Mouse (Mus musculus) intestine, embryonic 16.5 days (tissue): ENCODE data around the gene C2cd4d. TPM values are rescaled to one million over a fixed set of nuclear protein-coding genes. Genes with fewer than 3 reads are reported as not detected.

Experiments
- ATAC-seq: fragments of 200-750 bp; cut with Nextera tagmentation; 2 replicates; pipeline ENCODE4 v1.8.0; 2017; ENCODE audit warnings: moderate TSS enrichment, moderate library complexity
- H3K27ac ChIP-seq: fragments of 300-500 bp; sonication (generic); 2 replicates; pipeline ENCODE4 v1.5.1; 2014; ENCODE audit warnings: mild to moderate bottlenecking, low read length
- H3K27me3 ChIP-seq: fragments of 300-500 bp; sonication (generic); replicated peaks from 2 replicates; pipeline ENCODE4 v1.6.1; 2014; ENCODE audit warnings: low read length, control low read depth, mixed read lengths; ENCODE audit not compliant: control insufficient read depth, insufficient read depth
- H3K36me3 ChIP-seq: fragments of 300-500 bp; sonication (generic); 2 replicates; pipeline ENCODE4 v1.6.1; 2014; ENCODE audit warnings: low read length, control low read depth; ENCODE audit not compliant: control insufficient read depth, insufficient read depth
- H3K4me1 ChIP-seq: fragments of 300-500 bp; sonication (generic); 2 replicates; pipeline ENCODE4 v1.6.1; 2014; ENCODE audit warnings: low read length, control low read depth, mixed read lengths; ENCODE audit not compliant: control insufficient read depth, insufficient read depth
- H3K4me2 ChIP-seq: fragments of 300-500 bp; sonication (generic); 2 replicates; pipeline ENCODE4 v1.6.1; 2014; ENCODE audit warnings: low read depth, low read length, control low read depth
- H3K4me3 ChIP-seq: fragments of 300-500 bp; sonication (generic); 2 replicates; pipeline ENCODE4 v1.5.1; 2014; ENCODE audit warnings: mild to moderate bottlenecking, low read length
- H3K9ac ChIP-seq: fragments of 300-500 bp; sonication (generic); 2 replicates; pipeline ENCODE4 v1.6.1; 2014; ENCODE audit warnings: low read depth, low read length
- H3K9me3 ChIP-seq: fragments of 300-500 bp; sonication (generic); 2 replicates; pipeline ENCODE4 v1.6.1; 2016; ENCODE audit warnings: low read length, control low read depth; ENCODE audit not compliant: control insufficient read depth
- WGBS: fragments of 180-500 bp; shearing (Covaris S2); extraction: QIAGEN DNeasy Blood & Tissue Kit; methylation state at CpG from one replicate; pipeline ENCODE4 v1.1.7; 2014; 5-methylcytosine and 5-hydroxymethylcytosine counted together
- polyA plus RNA-seq: library from polyadenylated mRNA; unstranded; fragments of >200 nt; fragmentation: Nextera tagmentation; extraction: Ambion mirVana; gene quantifications from 2 replicates; pipeline ENCODE4 v1.2.1, GENCODE M21; 2015

C2cd4d gene
- polyA plus RNA-seq, 1 experiment from 2014 or later: 0.71 TPM

DNA sequence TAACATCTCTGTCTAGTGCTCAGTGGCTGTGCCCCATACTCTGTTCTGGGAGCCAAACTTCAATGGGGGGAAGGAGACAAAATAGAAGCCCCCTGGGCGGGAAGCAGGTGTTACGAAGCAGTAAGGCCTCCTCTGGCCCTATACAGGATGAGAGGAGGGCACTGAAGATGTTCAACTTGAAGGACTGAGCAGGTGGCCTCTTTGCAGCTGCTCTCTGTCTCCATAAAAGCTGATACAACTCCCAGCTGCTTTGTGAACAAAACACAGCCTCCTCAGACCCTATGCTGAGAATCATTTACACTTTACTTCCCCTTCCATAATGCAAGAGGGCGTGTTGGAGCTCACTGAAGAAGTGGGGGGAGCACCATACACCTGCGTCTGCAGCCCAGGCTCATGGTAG lies 24.4 kb downstream of the C2cd4d start:
- ATAC-seq: no peak
- Histone ChIP-seq H3K9ac (no peak overlapping the region), H3K4me1 (no peaks in the 10 kb centered on the region), H3K27me3 (no peaks in the 10 kb centered on the region), H3K27ac (no peak overlapping the region), H3K9me3 (no peaks in the 10 kb centered on the region), H3K36me3 (no peaks in the 10 kb centered on the region), H3K4me3 (no peak overlapping the region), H3K4me2 (no peak overlapping the region)
- 67% methylated on average over 4 of the region's 4 CpGs for WGBS

DNA sequence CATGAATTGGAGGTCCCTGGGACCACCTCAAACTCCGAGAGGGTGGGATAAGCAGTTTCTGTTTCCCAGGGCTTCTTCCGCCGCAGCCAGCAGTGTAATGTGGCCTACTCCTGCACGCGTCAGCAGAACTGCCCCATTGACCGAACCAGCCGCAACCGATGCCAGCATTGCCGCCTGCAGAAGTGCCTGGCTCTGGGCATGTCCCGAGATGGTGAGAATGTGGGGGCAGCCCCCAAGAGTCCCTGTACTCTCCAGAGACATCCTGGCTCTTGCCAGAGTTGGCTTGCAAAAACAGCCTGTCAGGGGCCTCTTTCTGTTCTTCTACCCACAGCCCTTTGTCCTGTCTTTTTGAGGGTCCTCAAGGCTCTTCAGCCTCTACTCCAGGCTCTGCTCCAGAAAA lies 25.2 kb downstream of the C2cd4d start:
- H3K4me3 ChIP-seq: no peak overlapping the region
- H3K4me2 ChIP-seq: no peak overlapping the region
- H3K27ac ChIP-seq: no peak overlapping the region
- no peaks in the 10 kb centered on the region for H3K27me3 ChIP-seq
- no peak for ATAC-seq
- no peaks in the 10 kb centered on the region for H3K9me3 ChIP-seq
- H3K9ac ChIP-seq: no peak overlapping the region
- 91% methylated on average over 10 of the region's 10 CpGs for whole genome bisulfite sequencing
- no peaks in the 10 kb centered on the region for H3K4me1 ChIP-seq
- H3K36me3 ChIP-seq: no peaks in the 10 kb centered on the region

DNA sequence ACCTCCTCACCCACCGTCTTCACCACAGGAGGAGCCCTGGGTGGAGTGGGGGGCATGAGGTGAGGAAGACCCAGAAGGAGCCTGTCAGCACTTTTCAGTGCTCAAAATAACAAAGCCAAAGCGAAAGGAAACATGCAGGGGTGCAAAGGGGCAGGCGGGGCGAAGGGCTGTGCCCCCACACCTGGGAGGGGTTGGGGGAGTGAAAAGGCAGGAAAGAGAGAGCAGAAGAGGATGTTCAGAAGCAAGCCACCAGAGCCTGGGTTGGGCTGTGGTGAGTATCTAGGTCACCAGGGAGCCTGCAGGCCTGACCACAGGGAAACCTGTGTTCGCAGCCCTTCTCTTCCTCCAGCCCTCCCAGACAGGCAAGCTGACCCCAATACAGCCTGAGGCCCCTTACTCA lies 25.8 kb downstream of the C2cd4d start:
- Histone ChIP-seq H3K4me3 (no peak overlapping the region), H3K27ac (no peak overlapping the region), H3K9ac (no peak overlapping the region), H3K4me1 (no peaks in the 10 kb centered on the region), H3K9me3 (no peaks in the 10 kb centered on the region), H3K27me3 (no peaks in the 10 kb centered on the region), H3K36me3 (no peaks in the 10 kb centered on the region), H3K4me2 (no peak overlapping the region)
- ATAC-seq: no peak
- 65% methylated on average over 5 of the region's 5 CpGs for WGBS

DNA sequence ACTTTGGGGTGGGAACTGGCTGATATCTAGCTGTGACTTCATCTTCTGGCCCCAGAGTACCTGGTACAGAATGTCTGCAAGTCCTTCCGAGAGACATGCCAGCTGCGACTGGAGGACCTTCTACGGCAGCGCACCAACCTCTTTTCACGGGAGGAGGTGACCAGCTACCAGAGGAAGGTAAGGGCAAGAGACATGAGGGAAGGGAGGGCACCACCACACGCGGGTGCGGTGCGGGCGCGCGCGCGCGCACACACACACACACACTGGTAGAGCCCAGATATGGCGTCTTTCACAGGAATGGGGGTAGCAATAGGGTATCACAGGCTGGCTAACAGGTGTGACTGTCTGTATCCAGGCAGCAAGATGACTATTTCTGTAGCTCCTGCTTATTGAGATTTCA lies 27.2 kb downstream of the C2cd4d start:
- no peaks in the 10 kb centered on the region for H3K9me3 ChIP-seq
- no peak overlapping the region for H3K4me3 ChIP-seq
- no peaks in the 10 kb centered on the region for H3K4me1 ChIP-seq
- no peaks in the 10 kb centered on the region for H3K27me3 ChIP-seq
- H3K4me2 ChIP-seq: no peak overlapping the region
- H3K27ac ChIP-seq: no peak overlapping the region
- 92% methylated on average over 16 of the region's 16 CpGs for WGBS
- ATAC-seq: no peak
- no peak overlapping the region for H3K9ac ChIP-seq
- no peaks in the 10 kb centered on the region for H3K36me3 ChIP-seq

DNA sequence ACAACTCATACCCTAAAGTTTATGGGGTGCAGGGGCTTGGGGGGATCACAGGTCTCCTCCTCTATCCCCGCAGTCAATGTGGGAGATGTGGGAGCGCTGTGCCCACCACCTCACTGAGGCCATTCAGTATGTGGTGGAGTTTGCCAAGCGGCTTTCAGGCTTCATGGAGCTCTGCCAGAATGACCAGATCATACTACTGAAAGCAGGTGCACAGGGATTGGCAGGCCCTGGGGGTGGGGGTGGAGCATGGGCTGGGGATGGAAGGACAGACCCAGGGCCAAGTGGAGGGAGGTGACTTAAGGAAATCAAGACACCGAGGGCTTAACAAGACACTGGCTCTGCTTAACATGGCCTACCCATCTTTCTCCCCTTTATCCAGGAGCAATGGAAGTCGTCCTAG lies 28.8 kb downstream of the C2cd4d start:
- no peaks in the 10 kb centered on the region for H3K9me3 ChIP-seq
- H3K4me2 ChIP-seq: no peak overlapping the region
- no peak overlapping the region for H3K9ac ChIP-seq
- H3K4me1 ChIP-seq: no peaks in the 10 kb centered on the region
- H3K4me3 ChIP-seq: no peak overlapping the region
- no peak overlapping the region for H3K27ac ChIP-seq
- H3K36me3 ChIP-seq: no peaks in the 10 kb centered on the region
- H3K27me3 ChIP-seq: no peaks in the 10 kb centered on the region
- no peak for ATAC-seq
- WGBS: 80% methylated on average over 5 of the region's 5 CpGs

DNA sequence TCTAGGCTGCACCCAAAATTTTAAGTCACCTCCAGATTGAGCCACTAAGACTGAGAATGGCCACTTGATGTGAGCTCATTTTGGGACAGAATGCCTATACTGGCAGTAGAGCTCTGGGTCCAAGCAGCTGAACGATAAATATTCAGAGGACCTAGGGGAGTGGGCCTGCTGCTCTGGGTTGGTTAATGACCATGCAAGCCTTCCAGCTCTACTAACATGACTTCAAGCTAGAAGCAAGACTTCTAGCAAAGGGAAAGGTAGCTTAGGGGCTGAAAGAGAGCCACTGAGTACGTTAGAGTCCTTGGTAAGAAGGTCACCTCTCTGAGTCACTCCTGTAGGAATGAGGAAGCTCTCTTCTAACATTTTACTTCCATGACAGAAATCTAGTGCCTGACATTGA lies 29.9 kb downstream of the C2cd4d start:
- no peak overlapping the region for H3K4me2 ChIP-seq
- H3K27ac ChIP-seq: no peak overlapping the region
- no peaks in the 10 kb centered on the region for H3K4me1 ChIP-seq
- H3K9me3 ChIP-seq: no peaks in the 10 kb centered on the region
- no peak overlapping the region for H3K9ac ChIP-seq
- H3K36me3 ChIP-seq: no peaks in the 10 kb centered on the region
- no peak for ATAC-seq
- H3K27me3 ChIP-seq: no peaks in the 10 kb centered on the region
- H3K4me3 ChIP-seq: no peak overlapping the region
- 76% methylated on average over 2 of the region's 2 CpGs for WGBS

DNA sequence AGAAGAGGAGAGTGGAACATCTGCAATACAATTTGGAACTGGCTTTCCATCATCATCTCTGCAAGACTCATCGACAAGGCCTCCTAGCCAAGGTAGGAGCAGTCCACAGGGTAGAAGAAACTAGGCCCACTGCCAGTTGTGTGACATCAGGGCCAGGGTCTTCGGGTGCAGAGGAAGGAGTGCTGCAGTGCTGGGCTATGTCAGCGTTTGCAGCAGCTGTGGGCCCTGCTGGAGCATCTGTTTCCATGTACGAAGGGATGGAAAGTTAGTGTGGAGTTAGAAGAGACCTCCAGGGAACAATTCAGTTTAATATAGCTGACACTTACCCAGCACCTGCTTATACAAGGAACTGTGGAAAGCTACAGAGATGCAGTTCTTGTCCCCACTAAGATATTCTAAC lies 30.8 kb downstream of the C2cd4d start:
- H3K36me3 ChIP-seq: no peaks in the 10 kb centered on the region
- no peak overlapping the region for H3K4me2 ChIP-seq
- H3K27ac ChIP-seq: no peak overlapping the region
- H3K27me3 ChIP-seq: no peaks in the 10 kb centered on the region
- 76% methylated on average over 4 of the region's 4 CpGs for WGBS
- ATAC-seq: no peak
- H3K4me3 ChIP-seq: no peak overlapping the region
- H3K4me1 ChIP-seq: no peaks in the 10 kb centered on the region
- no peak overlapping the region for H3K9ac ChIP-seq
- H3K9me3 ChIP-seq: no peaks in the 10 kb centered on the region

DNA sequence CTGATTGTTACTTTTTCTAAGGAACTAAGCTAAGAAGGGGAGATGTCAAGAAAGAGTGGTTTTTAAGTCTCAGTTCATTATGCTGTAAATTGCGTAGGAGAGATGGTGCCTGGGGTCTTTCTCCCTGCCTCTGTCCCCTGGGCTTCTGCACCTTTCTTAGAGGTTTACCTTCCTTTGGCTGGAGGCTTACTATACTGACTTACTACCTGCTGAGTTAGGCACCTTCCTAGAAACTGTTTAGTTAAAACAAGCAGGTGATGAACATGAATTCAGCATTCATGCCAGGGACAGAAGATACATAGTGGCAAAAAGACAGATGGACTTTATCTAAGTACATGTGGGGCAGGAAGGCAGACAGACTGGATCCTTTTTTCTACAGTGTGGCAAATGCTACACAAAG lies 34.1 kb downstream of the C2cd4d start:
- Histone ChIP-seq H3K4me1 (peaks cover 9% of the 10 kb centered on the region; the same call in 1 of the 2 replicates), H3K36me3 (no peaks in the 10 kb centered on the region), H3K27me3 (peaks cover 13% of the 10 kb centered on the region; the same call in 1 of the 2 replicates), H3K9me3 (no peaks in the 10 kb centered on the region), H3K27ac (no peak overlapping the region), H3K4me3 (no peak overlapping the region), H3K9ac (no peak overlapping the region), H3K4me2 (no peak overlapping the region)
- no peak for ATAC-seq
- 84% methylated on average over 1 of the region's 1 CpGs for WGBS

DNA sequence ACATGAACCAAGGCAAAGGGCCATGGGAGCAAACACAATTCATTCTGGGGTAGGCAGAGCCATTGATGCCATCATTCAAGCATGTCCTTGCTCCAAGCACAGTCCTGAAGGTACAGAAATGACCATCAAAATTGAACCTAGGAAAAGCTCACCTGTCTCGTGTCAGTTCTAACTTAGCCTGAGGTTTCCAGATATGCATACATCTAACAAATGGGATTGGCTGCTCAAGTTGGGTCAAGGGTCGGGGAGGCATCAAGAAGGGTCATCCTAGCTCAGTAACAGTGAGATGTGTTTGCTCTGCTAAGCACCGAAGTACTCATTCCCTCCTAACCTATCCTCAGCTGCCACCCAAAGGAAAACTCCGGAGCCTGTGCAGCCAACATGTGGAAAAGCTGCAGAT lies 34.6 kb downstream of the C2cd4d start:
- H3K4me1 ChIP-seq: peaks cover 9% of the 10 kb centered on the region; the same call in 1 of the 2 replicates
- no peaks in the 10 kb centered on the region for H3K36me3 ChIP-seq
- no peak overlapping the region for H3K4me3 ChIP-seq
- WGBS: 81% methylated on average over 4 of the region's 4 CpGs
- H3K9ac ChIP-seq: no peak overlapping the region
- no peak overlapping the region for H3K27ac ChIP-seq
- no peak for ATAC-seq
- no peak overlapping the region for H3K4me2 ChIP-seq
- H3K9me3 ChIP-seq: no peaks in the 10 kb centered on the region
- peaks cover 15% of the 10 kb centered on the region; the same call in 1 of the 2 replicates for H3K27me3 ChIP-seq

DNA sequence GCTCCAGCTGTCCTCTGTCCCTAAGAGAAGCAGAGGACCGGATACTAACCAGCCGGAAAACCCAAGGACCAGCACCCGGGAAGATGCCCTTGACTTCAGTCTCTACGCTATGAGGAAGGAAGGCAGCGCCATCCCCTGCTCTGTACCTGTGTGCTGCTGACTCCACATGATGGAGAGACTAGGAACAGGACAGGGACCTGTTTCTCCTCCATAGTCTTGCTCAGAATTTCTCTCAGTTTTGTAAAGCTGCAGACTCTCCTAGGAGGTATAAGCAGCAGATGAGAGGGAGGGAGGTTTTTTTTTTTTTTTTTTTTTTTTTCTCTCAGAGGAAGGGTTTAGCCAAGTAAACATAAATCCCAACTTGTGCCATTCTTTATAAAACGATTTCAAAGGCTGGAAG lies 36.0 kb downstream of the C2cd4d start, which contains the start of gene Lingo4:
Lingo4 (plus strand) TSS at position 301 of the 400 bp plus-strand sequence.
- WGBS: 71% methylated on average over 6 of the region's 6 CpGs
- Histone ChIP-seq H3K36me3 (no peaks in the 10 kb centered on the region), H3K4me1 (peaks cover 9% of the 10 kb centered on the region; the same call in 1 of the 2 replicates), H3K27me3 (peaks cover 16% of the 10 kb centered on the region; the same call in 1 of the 2 replicates), H3K9me3 (no peaks in the 10 kb centered on the region), H3K27ac (no peak within 1 kb of the TSS), H3K4me3 (peak within 1 kb of the TSS; percentile 22), H3K4me2 (peak within 1 kb of the TSS; percentile 41), H3K9ac (peak within 1 kb of the TSS; percentile 36; the same call in 1 of the 2 replicates)
- no peak for ATAC-seq
